Mouse (Mus musculus) E14TG2a.4 (cell line): Measurements from ENCODE around the gene Aldob.

Source experiments
- H3K27me3 ChIP-seq: 2 replicates; pipeline ENCODE4 v1.6.1; 2014; ENCODE audit warnings: low read length, control low read depth; ENCODE audit not compliant: insufficient read depth
- H3K36me3 ChIP-seq: 2 replicates; pipeline ENCODE4 v1.6.1; 2014; ENCODE audit warnings: low read length, control low read depth; ENCODE audit not compliant: insufficient read depth
- H3K4me1 ChIP-seq: replicated peaks from 2 replicates; pipeline ENCODE4 v1.6.1; 2014; ENCODE audit warnings: low read depth, low read length, control low read depth
- H3K4me3 ChIP-seq: replicated peaks from 2 replicates; pipeline ENCODE4 v1.5.1; 2014; ENCODE audit warnings: mild to moderate bottlenecking, low read length
- H3K9me3 ChIP-seq: 2 replicates; pipeline ENCODE4 v1.6.1; 2014; ENCODE audit warnings: low read length, control low read depth
- CTCF ChIP-seq: conservative IDR thresholded peaks from 2 replicates; pipeline ENCODE4 v1.5.1; 2014; ENCODE audit warnings: low read length
- NANOG ChIP-seq: IDR thresholded peaks from 2 replicates; pipeline ENCODE4 v1.6.1; 2014; ENCODE audit warnings: borderline replicate concordance, low read length, mixed read lengths
- POU5F1 ChIP-seq: IDR thresholded peaks from 2 replicates; pipeline ENCODE4 v1.6.1; 2014; ENCODE audit warnings: low read length, borderline replicate concordance

The Aldob gene

DNA sequence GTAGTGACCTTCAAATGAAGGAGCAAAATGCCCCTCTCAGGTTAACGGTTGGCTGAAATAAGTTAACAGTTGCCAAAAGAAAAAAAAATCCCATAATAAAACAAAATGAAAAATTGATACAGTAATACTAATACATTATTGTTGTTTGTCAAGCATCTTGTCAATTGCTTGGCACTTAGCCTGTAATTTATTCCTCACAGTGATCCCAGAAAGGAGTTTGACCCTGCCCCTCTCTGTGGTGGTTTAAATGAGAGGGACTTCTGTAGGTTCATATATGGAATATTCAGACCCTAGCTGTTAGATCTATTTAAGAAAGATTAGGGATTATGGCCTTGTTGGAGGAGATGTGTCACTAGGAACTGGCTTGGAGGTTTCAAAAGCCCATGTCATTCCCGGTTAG, 3.3 kb downstream of the Aldob start:
- Histone ChIP-seq H3K9me3 (no peaks in the 10 kb centered on the region), H3K36me3 (no peaks in the 10 kb centered on the region), H3K4me1 (no peaks in the 10 kb centered on the region), H3K4me3 (no peak overlapping the region), H3K27me3 (no peaks in the 10 kb centered on the region)
- TF ChIP-seq NANOG (no peak), CTCF (no peak), POU5F1 (no peak)

DNA sequence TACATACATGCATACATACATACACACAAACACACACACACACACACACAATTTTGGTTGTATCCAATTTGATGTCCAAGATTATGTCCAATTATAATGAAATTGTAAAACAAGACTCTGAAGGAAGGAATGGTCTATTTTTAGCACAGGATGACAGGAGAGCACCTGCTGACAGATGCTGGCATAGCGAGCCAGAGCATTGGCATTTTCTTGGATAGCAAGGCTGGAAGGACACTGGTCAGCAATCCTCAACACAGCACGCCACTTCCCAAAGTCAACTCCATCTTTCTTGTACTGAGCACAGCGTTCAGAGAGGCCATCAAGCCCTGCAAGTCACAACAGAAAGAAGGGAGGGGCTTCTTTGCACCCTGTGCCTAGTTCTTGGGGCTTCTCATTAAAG, 8.4 kb downstream of the Aldob start:
- Histone ChIP-seq H3K9me3 (no peaks in the 10 kb centered on the region), H3K4me3 (no peak overlapping the region), H3K4me1 (no peaks in the 10 kb centered on the region), H3K27me3 (no peaks in the 10 kb centered on the region), H3K36me3 (no peaks in the 10 kb centered on the region)
- TF ChIP-seq NANOG = no peak
- no peak for TF ChIP-seq POU5F1
- no peak for TF ChIP-seq CTCF

DNA sequence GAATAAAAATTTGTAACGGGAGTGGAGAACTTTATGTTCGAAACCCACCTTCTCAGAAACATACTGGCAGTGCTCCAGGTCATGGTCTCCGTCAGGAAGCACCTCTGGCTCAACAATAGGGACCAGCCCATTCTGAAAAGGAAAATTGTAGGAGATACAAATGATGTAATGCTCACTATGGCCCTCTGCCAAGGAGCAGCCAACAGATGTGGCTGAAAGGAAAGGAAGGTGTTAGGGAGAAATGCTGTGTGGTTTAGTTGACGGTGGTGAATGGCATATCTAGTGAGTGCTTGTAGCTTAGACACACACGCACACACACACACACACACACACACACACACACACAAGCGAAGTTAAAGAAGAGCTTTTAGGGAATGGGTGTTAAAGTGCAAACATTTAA, 9.7 kb downstream of the Aldob start:
- Histone ChIP-seq H3K4me1 (no peaks in the 10 kb centered on the region), H3K36me3 (no peaks in the 10 kb centered on the region)
- TF ChIP-seq NANOG (no peak), CTCF (no peak), POU5F1 (no peak)

DNA sequence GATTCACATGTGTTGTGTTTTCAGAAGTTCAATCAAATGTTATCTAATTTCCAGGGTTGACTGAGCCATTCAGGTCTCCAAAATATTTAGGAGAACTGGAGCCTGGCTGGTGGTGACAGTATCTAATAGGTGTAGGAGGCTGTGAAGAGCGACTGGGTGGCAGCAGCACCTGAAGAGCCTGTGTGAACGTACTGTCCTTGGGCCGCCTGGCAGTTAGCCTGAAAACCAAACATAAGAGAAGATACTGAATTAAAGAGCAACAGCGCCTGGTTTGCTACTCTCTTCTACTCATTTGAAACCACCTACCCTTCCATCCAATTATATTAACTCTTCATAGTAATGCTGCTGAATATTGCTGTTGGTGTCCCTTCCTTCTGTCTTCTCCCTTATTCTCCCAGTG, 12.7 kb downstream of the Aldob start:
- Histone ChIP-seq H3K9me3 (no peaks in the 10 kb centered on the region), H3K36me3 (no peaks in the 10 kb centered on the region), H3K4me3 (no peak overlapping the region), H3K4me1 (no peaks in the 10 kb centered on the region), H3K27me3 (no peaks in the 10 kb centered on the region)
- no peak for TF ChIP-seq POU5F1
- TF ChIP-seq CTCF = no peak
- TF ChIP-seq NANOG = no peak

More for the DNA sequence above, 9.7 kb downstream of the Aldob start:
- H3K4me3 ChIP-seq = no peak overlapping the region
- H3K9me3 ChIP-seq = no peaks in the 10 kb centered on the region
- no peaks in the 10 kb centered on the region for H3K27me3 ChIP-seq

DNA sequence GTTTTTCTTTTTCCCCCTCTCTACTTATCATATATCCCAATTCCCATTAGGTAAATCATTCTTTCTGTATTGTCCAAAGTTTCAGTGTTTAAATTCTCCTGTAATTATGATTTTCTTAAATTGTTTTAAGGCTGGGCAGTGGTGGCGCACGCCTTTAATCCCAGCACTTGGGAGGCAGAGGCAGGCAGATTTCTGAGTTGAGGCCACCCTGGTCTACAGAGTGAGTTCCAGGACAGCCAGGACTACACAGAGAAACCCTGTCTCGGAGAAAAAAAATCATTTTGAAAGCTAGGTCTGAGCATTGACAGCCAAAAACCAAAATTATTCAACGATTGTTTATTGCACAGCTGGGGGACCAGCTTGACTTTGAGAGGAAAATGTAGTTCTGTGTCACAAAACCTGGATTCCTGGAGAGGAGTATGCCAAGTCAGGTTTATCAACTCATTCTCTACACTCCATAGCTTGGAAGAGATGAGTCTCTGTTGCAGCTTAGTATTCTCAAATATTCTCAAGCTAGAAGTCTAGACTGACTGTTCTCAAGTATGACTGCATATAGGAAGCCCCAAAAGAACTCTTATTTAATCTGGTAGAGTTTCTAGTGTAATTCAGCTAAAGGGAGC, 13.6 kb downstream of the Aldob start:
- no peaks in the 10 kb centered on the region for H3K9me3 ChIP-seq

DNA sequence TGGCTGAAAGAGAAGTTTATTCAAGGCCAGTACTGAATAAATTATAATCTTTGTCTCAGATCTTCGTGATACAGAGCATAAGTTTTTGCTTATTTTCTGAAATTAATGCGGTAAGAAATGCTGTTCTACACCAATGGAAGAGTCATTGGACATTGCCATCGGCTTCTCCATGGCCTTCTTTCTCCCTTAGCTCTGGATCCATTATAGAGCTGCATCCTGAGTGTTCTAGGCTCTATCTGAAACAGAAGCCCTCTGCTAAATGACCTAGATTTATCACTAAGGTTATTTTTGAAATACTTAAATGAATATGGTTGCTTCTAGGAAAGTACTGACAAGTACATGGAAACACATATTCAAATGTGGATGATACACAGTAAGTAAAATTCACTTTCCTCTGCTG, 14.3 kb downstream of the Aldob start:
- no peaks in the 10 kb centered on the region for H3K9me3 ChIP-seq
- H3K36me3 ChIP-seq = peaks cover 3% of the 10 kb centered on the region; the same call in 1 of the 2 replicates
- no peaks in the 10 kb centered on the region for H3K27me3 ChIP-seq
- H3K4me1 ChIP-seq = no peaks in the 10 kb centered on the region
- no peak overlapping the region for H3K4me3 ChIP-seq
- TF ChIP-seq NANOG = no peak

More for the DNA sequence above, 13.6 kb downstream of the Aldob start:
- no peaks in the 10 kb centered on the region for H3K36me3 ChIP-seq
- TF ChIP-seq NANOG (no peak), POU5F1 (no peak), CTCF (no peak)
- no peak overlapping the region for H3K4me3 ChIP-seq
- H3K4me1 ChIP-seq = no peaks in the 10 kb centered on the region
- no peaks in the 10 kb centered on the region for H3K27me3 ChIP-seq

DNA sequence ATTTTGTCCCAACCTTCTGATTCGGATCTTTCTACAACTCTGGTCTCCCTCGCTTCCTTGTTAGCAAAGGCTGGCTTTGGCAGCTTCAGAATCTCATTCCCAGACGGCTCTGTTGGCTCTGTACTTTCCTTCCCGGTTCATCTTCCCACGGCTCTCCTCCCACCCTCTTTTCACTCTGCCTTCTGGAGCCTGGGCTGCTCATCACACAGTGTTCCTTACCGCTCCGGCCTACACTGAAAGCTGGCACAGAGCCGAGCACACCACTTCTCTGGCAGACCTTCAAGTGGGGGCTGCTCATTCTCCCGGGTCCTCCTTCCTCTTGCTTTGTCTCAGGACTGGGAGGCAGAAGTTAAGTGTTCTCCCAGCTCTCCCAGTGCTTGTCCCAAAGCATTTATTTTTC, 26.8 kb downstream of the Aldob start:
- Histone ChIP-seq H3K9me3 (no peaks in the 10 kb centered on the region), H3K4me3 (no peak overlapping the region), H3K36me3 (peaks cover 11% of the 10 kb centered on the region), H3K27me3 (no peaks in the 10 kb centered on the region), H3K4me1 (peaks cover 28% of the 10 kb centered on the region)
- TF ChIP-seq POU5F1 (no peak), NANOG (no peak), CTCF (no peak)

DNA sequence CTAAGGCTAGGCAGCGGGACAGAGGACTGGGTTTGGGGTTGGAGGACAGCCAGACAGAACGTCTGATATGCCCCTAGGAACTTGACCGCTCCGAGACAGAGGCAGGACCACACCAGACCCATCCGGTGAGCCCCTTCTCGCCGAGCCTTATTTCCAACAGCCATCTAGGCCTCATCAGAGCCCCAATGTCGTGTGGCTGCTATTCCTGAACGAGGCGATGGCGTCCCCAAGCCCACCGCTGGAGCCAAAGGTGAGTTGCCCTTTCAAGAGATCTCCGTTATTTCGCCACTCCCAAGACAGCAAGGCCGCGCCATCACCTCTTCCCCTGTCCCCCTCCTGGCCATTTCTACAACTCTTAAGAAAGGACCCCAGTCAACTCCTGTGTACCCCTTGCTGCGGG, 28.0 kb downstream of the Aldob start:
- H3K36me3 ChIP-seq = peaks cover 19% of the 10 kb centered on the region
- H3K4me3 ChIP-seq = peak overlapping the region; percentile 89
- no peaks in the 10 kb centered on the region for H3K27me3 ChIP-seq
- H3K4me1 ChIP-seq = peaks cover 37% of the 10 kb centered on the region
- TF ChIP-seq POU5F1 (no peak), CTCF (no peak), NANOG (no peak)
- no peaks in the 10 kb centered on the region for H3K9me3 ChIP-seq
